Mouse (Mus musculus): ENCODE data around the gene Psrc1.

GRCm38 (mm10) chr3:108423844-108424801 is 40.5 kb downstream of the Psrc1 start:
- no peak for TF ChIP-seq MAFK (IDR thresholded peaks at IDR 0.05; ENCODE audit: insufficient read depth, low read depth, low read length)
- 0 out of 2 replicates have a peak, but pooled peaks have one; percentile 26 for TF ChIP-seq ZC3H11A (IDR thresholded peaks at IDR 0.05; ENCODE audit: borderline replicate concordance, low read depth, low read length)
- TF ChIP-seq ZNF384 (IDR thresholded peaks at IDR 0.05; ENCODE audit: low read depth, low read length), result no peak

All from ES-E14 (cell line).